Mouse (Mus musculus): Measurements from ENCODE around the gene 2310007B03Rik. TPM values are rescaled to one million over a fixed set of nuclear protein-coding genes. Genes with fewer than 3 reads are reported as not detected.
A peak's percentile ranks its signal among the peaks of the same experiment; 100 is the strongest.

The 2310007B03Rik gene
- polyA plus RNA-seq, 1 experiment: 1.9 TPM

DNA sequence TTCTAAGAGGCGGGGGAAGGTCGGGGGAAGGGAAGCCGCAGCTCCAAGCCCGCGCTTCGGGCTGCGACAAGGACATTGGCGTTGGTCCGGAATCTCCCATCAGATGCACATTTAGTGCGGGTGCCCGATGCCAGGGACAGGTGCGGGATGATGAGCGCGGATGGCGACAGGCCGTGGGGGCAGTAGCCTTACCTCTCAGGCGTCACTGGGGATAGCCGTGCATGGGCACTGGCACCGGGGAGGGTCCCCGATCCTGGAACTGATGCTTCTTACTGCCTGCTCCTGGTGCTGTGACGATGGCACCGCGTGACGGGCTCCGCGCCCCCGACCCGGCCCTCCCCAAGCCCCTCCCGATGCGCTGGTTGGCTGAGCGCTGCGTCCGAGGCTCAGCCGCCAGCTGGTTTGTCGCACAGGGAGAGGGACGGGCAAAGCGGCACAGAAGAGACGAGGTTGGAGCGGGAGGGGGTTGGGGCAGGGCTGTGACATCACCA is 59.1 kb downstream of the 2310007B03Rik start, which contains the start of gene Kif1a:
Gene Kif1a, minus strand, starts transcription at position 381 of the 491 bp plus-strand sequence.
- peaks cover 6% of the 10 kb centered on the region; the same call in 1 of the 2 replicates for H3K27me3 ChIP-seq (ENCODE audit: control insufficient read depth, insufficient read depth, low read length, poor library complexity, severe bottlenecking)
- TF ChIP-seq POLR2A (IDR thresholded peaks at IDR 0.05; ENCODE audit: insufficient read depth, low read length) (no peak), CTCF (IDR thresholded peaks at IDR 0.05; ENCODE audit: low read depth, low read length) (no peak), EP300 (IDR thresholded peaks at IDR 0.05; ENCODE audit: insufficient read depth, low read depth, low read length) (no peak)
- H3K36me3 ChIP-seq (ENCODE audit: control insufficient read depth, insufficient read depth, low read length, poor library complexity, severe bottlenecking): no peaks in the 10 kb centered on the region
- peak within 1 kb of the TSS; percentile 68 for H3K4me3 ChIP-seq (ENCODE audit: low read depth, low read length)
- H3K4me1 ChIP-seq (ENCODE audit: control insufficient read depth, insufficient read depth, low read length): no peaks in the 10 kb centered on the region
- no peak within 1 kb of the TSS for H3K27ac ChIP-seq (ENCODE audit: insufficient read depth, low read length)
- no peaks in the 10 kb centered on the region; the same call in 1 of the 2 replicates for H3K9me3 ChIP-seq (replicated peaks; ENCODE audit: control insufficient read depth, insufficient read depth, low read length, poor library complexity, severe bottlenecking)
- 0 out of 2 replicates have a peak within 1 kb of the TSS, but pooled peaks have one; percentile 2 for H3K9ac ChIP-seq (ENCODE audit: low read depth, poor library complexity, severe bottlenecking)

Other genes with a start within 250 kb of the 2310007B03Rik start
- gene Capn10, start 226.6 kb downstream of the 2310007B03Rik start, polyA plus RNA-seq (2011; ENCODE audit: insufficient read depth, insufficient read length, low read depth, missing spikeins): 17.1 and 17.9 TPM in 2 replicates
- 0.17 TPM in 1 of 2 replicates, not detected in the other for gene Gpr35, start 210.1 kb downstream of the 2310007B03Rik start, polyA plus RNA-seq (2011; ENCODE audit: insufficient read depth, insufficient read length, low read depth, missing spikeins)
- not detected in 2 replicates for gene Aqp12, start 154.6 kb downstream of the 2310007B03Rik start, polyA plus RNA-seq (2011; ENCODE audit: insufficient read depth, insufficient read length, low read depth, missing spikeins)
- 95.0 and 97.1 TPM in 2 replicates for gene Kif1a, start 59.0 kb downstream of the 2310007B03Rik start, polyA plus RNA-seq (2011; ENCODE audit: insufficient read depth, insufficient read length, low read depth, missing spikeins)
- not detected in 2 replicates for gene Agxt, start 25.7 kb downstream of the 2310007B03Rik start, polyA plus RNA-seq (2011; ENCODE audit: insufficient read depth, insufficient read length, low read depth, missing spikeins)
- gene Crocc2, start 7.8 kb upstream of the 2310007B03Rik start, polyA plus RNA-seq (2011; ENCODE audit: insufficient read depth, insufficient read length, low read depth, missing spikeins): 0.09 TPM in 1 of 2 replicates, not detected in the other
- gene Sned1, start 74.9 kb upstream of the 2310007B03Rik start, polyA plus RNA-seq (2011; ENCODE audit: insufficient read depth, insufficient read length, low read depth, missing spikeins): 0.75 and 1.1 TPM in 2 replicates
- 25.7 and 29.1 TPM in 2 replicates for gene Mterf4, start 145.0 kb upstream of the 2310007B03Rik start, polyA plus RNA-seq (2011; ENCODE audit: insufficient read depth, insufficient read length, low read depth, missing spikeins)
- gene Ppp1r7, start 181.9 kb upstream of the 2310007B03Rik start, polyA plus RNA-seq (2011; ENCODE audit: insufficient read depth, insufficient read length, low read depth, missing spikeins): 40.4 and 40.8 TPM in 2 replicates
- gene Pask, start 182.5 kb upstream of the 2310007B03Rik start, polyA plus RNA-seq (2011; ENCODE audit: insufficient read depth, insufficient read length, low read depth, missing spikeins): 25.6 and 26.0 TPM in 2 replicates
- gene Ano7, start 213.0 kb upstream of the 2310007B03Rik start, polyA plus RNA-seq (2011; ENCODE audit: insufficient read depth, insufficient read length, low read depth, missing spikeins): 0.32 TPM in 1 of 2 replicates, not detected in the other

Measured in ES-Bruce4 (cell line).